Mouse (Mus musculus) kidney, adult 8-10 months (tissue): ENCODE data around the gene Rab1b.

Experiments used
- DNase-seq, 2 experiments: peaks; one replicate each; pipeline ENCODE4 v3.0.0; 2022

Gene Rab1b

GRCm38 (mm10) chr19:5050047-5050905, 56.6 kb downstream of the Rab1b start, which contains the start of gene Rin1:
Gene Rin1, plus strand, starts transcription at chr19:5050481.
- peak; percentile 46 to 48 for DNase-seq

GRCm38 (mm10) chr19:5049325-5049724, 57.5 kb downstream of the Rab1b start:
- no peak for DNase-seq
